Mouse (Mus musculus) limb, embryonic 10.5 days (tissue): ENCODE measurements at regions not wholly inside any gene's neighbourhood (a gene's known extent, or its start where the extent isn't known, plus 50 kb on each side); places are given as distances from the start of the nearest gene placed in this dataset.

Experiments
- DNase-seq: peaks from one replicate; pipeline ENCODE4 v3.0.0-alpha.2; 2017; ENCODE audit warnings: low spot score
- H3K27ac ChIP-seq: fragments of 300-500 bp; sonication (generic); 2 replicates; pipeline ENCODE4 v1.5.1; 2016; ENCODE audit warnings: mild to moderate bottlenecking
- H3K27me3 ChIP-seq: fragments of 300-500 bp; sonication (generic); 2 replicates; pipeline ENCODE4 v1.6.1; 2016; ENCODE audit warnings: low read depth, mild to moderate bottlenecking; ENCODE audit not compliant: poor library complexity, severe bottlenecking
- H3K36me3 ChIP-seq: fragments of 300-500 bp; sonication (generic); 2 replicates; pipeline ENCODE4 v1.6.1; 2016; ENCODE audit warnings: mild to moderate bottlenecking, moderate library complexity
- H3K4me1 ChIP-seq: fragments of 300-500 bp; sonication (generic); 2 replicates; pipeline ENCODE4 v1.6.1; 2016
- H3K4me3 ChIP-seq: fragments of 300-500 bp; sonication (generic); 2 replicates; pipeline ENCODE4 v1.5.1; 2016; ENCODE audit warnings: mild to moderate bottlenecking, moderate library complexity
- H3K9me3 ChIP-seq: fragments of 300-500 bp; sonication (generic); replicated peaks from 2 replicates; pipeline ENCODE4 v1.6.1; 2016; ENCODE audit warnings: mild to moderate bottlenecking
- WGBS: fragments of 180-500 bp; shearing (Covaris S2); methylation state at CpG from one replicate; pipeline ENCODE4 v1.1.7; 2016; 5-methylcytosine and 5-hydroxymethylcytosine counted together

GRCm38 (mm10) chr19:50087277-50087676, 591.2 kb downstream of the Sorcs1 start:
- Histone ChIP-seq H3K27me3 (no peaks in the 10 kb centered on the region), H3K36me3 (no peaks in the 10 kb centered on the region), H3K4me1 (no peaks in the 10 kb centered on the region), H3K4me3 (no peak overlapping the region), H3K9me3 (no peaks in the 10 kb centered on the region), H3K27ac (no peak overlapping the region)
- no peak for DNase-seq
- WGBS: 87% methylated on average over 6 of the region's 6 CpGs

- Histone ChIP-seq H3K36me3 (no peaks in the 10 kb centered on the region), H3K4me3 (no peak overlapping the region), H3K27ac (no peak overlapping the region), H3K4me1 (no peaks in the 10 kb centered on the region), H3K27me3 (no peaks in the 10 kb centered on the region), H3K9me3 (no peaks in the 10 kb centered on the region)
- no peak for DNase-seq
- WGBS: 86% methylated on average over 6 of the region's 6 CpGs
Observed at GRCm38 (mm10) chr19:50077427-50078040, 600.9 kb downstream of the Sorcs1 start.

GRCm38 (mm10) chr19:50060448-50060847, 618.0 kb downstream of the Sorcs1 start:
- Histone ChIP-seq H3K27ac (no peak overlapping the region), H3K4me1 (no peaks in the 10 kb centered on the region), H3K9me3 (no peaks in the 10 kb centered on the region), H3K27me3 (no peaks in the 10 kb centered on the region), H3K4me3 (no peak overlapping the region), H3K36me3 (no peaks in the 10 kb centered on the region)
- DNase-seq: no peak
- WGBS: 85% methylated on average over 6 of the region's 6 CpGs

GRCm38 (mm10) chr19:50052910-50053309, 625.5 kb downstream of the Sorcs1 start:
- H3K4me3 ChIP-seq: no peak overlapping the region
- no peak for DNase-seq
- H3K9me3 ChIP-seq: no peaks in the 10 kb centered on the region
- WGBS: 89% methylated on average over 2 of the region's 2 CpGs
- no peaks in the 10 kb centered on the region for H3K36me3 ChIP-seq
- no peak overlapping the region for H3K27ac ChIP-seq
- no peaks in the 10 kb centered on the region for H3K27me3 ChIP-seq
- H3K4me1 ChIP-seq: no peaks in the 10 kb centered on the region

- Histone ChIP-seq H3K36me3 (no peaks in the 10 kb centered on the region), H3K27me3 (no peaks in the 10 kb centered on the region), H3K27ac (no peak overlapping the region), H3K4me1 (no peaks in the 10 kb centered on the region), H3K4me3 (no peak overlapping the region), H3K9me3 (no peaks in the 10 kb centered on the region)
- 68% methylated on average over 3 of the region's 3 CpGs for WGBS
- DNase-seq: no peak
Observed at GRCm38 (mm10) chr19:50045761-50046160, 632.7 kb downstream of the Sorcs1 start.

- no peaks in the 10 kb centered on the region for H3K9me3 ChIP-seq
- no peaks in the 10 kb centered on the region for H3K4me1 ChIP-seq
- H3K4me3 ChIP-seq: no peak overlapping the region
- no peaks in the 10 kb centered on the region for H3K27me3 ChIP-seq
- 64% methylated on average over 2 of the region's 2 CpGs for WGBS
- DNase-seq: no peak
- H3K36me3 ChIP-seq: no peaks in the 10 kb centered on the region
- H3K27ac ChIP-seq: no peak overlapping the region
Observed at GRCm38 (mm10) chr19:50013659-50014058, 664.8 kb downstream of the Sorcs1 start.

- WGBS: 70% methylated on average over 7 of the region's 7 CpGs
Observed at GRCm38 (mm10) chr19:50005248-50005647, 673.2 kb downstream of the Sorcs1 start.

GRCm38 (mm10) chr19:49985826-49986225, 692.6 kb downstream of the Sorcs1 start:
- no peak for DNase-seq
- H3K9me3 ChIP-seq: no peaks in the 10 kb centered on the region
- 81% methylated on average over 2 of the region's 2 CpGs for WGBS
- H3K27ac ChIP-seq: no peak overlapping the region
- H3K4me1 ChIP-seq: no peaks in the 10 kb centered on the region
- H3K27me3 ChIP-seq: no peaks in the 10 kb centered on the region
- no peak overlapping the region for H3K4me3 ChIP-seq
- no peaks in the 10 kb centered on the region for H3K36me3 ChIP-seq

More at GRCm38 (mm10) chr19:50005248-50005647, 673.2 kb downstream of the Sorcs1 start:
- Histone ChIP-seq H3K4me3 (no peak overlapping the region), H3K27me3 (no peaks in the 10 kb centered on the region), H3K36me3 (no peaks in the 10 kb centered on the region), H3K4me1 (no peaks in the 10 kb centered on the region), H3K27ac (no peak overlapping the region), H3K9me3 (no peaks in the 10 kb centered on the region)
- DNase-seq: no peak

- H3K4me1 ChIP-seq: no peaks in the 10 kb centered on the region
- no peak overlapping the region for H3K4me3 ChIP-seq
- H3K27ac ChIP-seq: no peak overlapping the region
- no peaks in the 10 kb centered on the region for H3K36me3 ChIP-seq
- no peaks in the 10 kb centered on the region for H3K27me3 ChIP-seq
- no peak for DNase-seq
- H3K9me3 ChIP-seq: no peaks in the 10 kb centered on the region
- WGBS: 90% methylated on average over 6 of the region's 6 CpGs
Observed at GRCm38 (mm10) chr19:49966284-49966841, 712.1 kb downstream of the Sorcs1 start.

- no peaks in the 10 kb centered on the region for H3K9me3 ChIP-seq
- H3K4me3 ChIP-seq: no peak overlapping the region
- 79% methylated on average over 5 of the region's 5 CpGs for WGBS
- no peaks in the 10 kb centered on the region for H3K4me1 ChIP-seq
- DNase-seq: no peak
- H3K36me3 ChIP-seq: no peaks in the 10 kb centered on the region
- H3K27ac ChIP-seq: no peak overlapping the region
- H3K27me3 ChIP-seq: no peaks in the 10 kb centered on the region
Observed at GRCm38 (mm10) chr19:49964679-49965078, 713.8 kb downstream of the Sorcs1 start.

- Histone ChIP-seq H3K4me3 (no peak overlapping the region), H3K9me3 (no peaks in the 10 kb centered on the region), H3K27ac (no peak overlapping the region), H3K36me3 (no peaks in the 10 kb centered on the region), H3K27me3 (no peaks in the 10 kb centered on the region), H3K4me1 (no peaks in the 10 kb centered on the region)
- no peak for DNase-seq
- WGBS: 59% methylated on average over 5 of the region's 5 CpGs
Observed at GRCm38 (mm10) chr19:49958517-49958916, 719.9 kb downstream of the Sorcs1 start.

- WGBS: 46% methylated on average over 3 of the region's 3 CpGs
- Histone ChIP-seq H3K4me1 (no peaks in the 10 kb centered on the region), H3K27ac (no peak overlapping the region), H3K36me3 (no peaks in the 10 kb centered on the region), H3K9me3 (no peaks in the 10 kb centered on the region), H3K27me3 (no peaks in the 10 kb centered on the region), H3K4me3 (no peak overlapping the region)
- no peak for DNase-seq
Observed at GRCm38 (mm10) chr19:49931202-49931601, 747.2 kb downstream of the Sorcs1 start.

- Histone ChIP-seq H3K4me3 (no peak overlapping the region), H3K36me3 (no peaks in the 10 kb centered on the region), H3K27me3 (no peaks in the 10 kb centered on the region), H3K9me3 (no peaks in the 10 kb centered on the region), H3K27ac (no peak overlapping the region), H3K4me1 (no peaks in the 10 kb centered on the region)
- no peak for DNase-seq
- WGBS: 82% methylated on average over 3 of the region's 3 CpGs
Observed at GRCm38 (mm10) chr19:49911738-49912137, 766.7 kb downstream of the Sorcs1 start.

GRCm38 (mm10) chr19:49880241-49880640, 798.2 kb downstream of the Sorcs1 start:
- no peak for DNase-seq

More at GRCm38 (mm10) chr19:49880241-49880640, 798.2 kb downstream of the Sorcs1 start:
- WGBS: 51% methylated on average over 3 of the region's 3 CpGs
- Histone ChIP-seq H3K9me3 (no peaks in the 10 kb centered on the region), H3K27me3 (no peaks in the 10 kb centered on the region), H3K4me1 (peaks cover 17% of the 10 kb centered on the region; the same call in 1 of the 2 replicates), H3K27ac (no peak overlapping the region), H3K4me3 (no peak overlapping the region), H3K36me3 (no peaks in the 10 kb centered on the region)
